Mouse (Mus musculus) adrenal gland, postnatal 25 days (tissue): ENCODE results near the gene Magi2. TPM values are rescaled to one million over a fixed set of nuclear protein-coding genes. Genes with fewer than 3 reads are reported as not detected.

Experiments
- DNase-seq: peaks from one replicate; pipeline ENCODE4 v3.0.0; 2021; ENCODE audit warnings: mixed read lengths
- total RNA-seq: library from RNA; stranded (reverse); gene quantifications from 2 replicates; pipeline ENCODE4 v1.2.3, GENCODE M21; 2021

Gene Magi2
- total RNA-seq, 1 experiment from 2014 or later, result 12.1 TPM

- no peak for DNase-seq
Measured at GRCm38 (mm10) chr5:19746865-19747514, 520.2 kb downstream of the Magi2 start.

GRCm38 (mm10) chr5:19747631-19748030 is 520.8 kb downstream of the Magi2 start:
- DNase-seq, result no peak

- no peak for DNase-seq
Measured at GRCm38 (mm10) chr5:19779224-19779623, 552.4 kb downstream of the Magi2 start.

GRCm38 (mm10) chr5:19780076-19780475 is 553.2 kb downstream of the Magi2 start:
- DNase-seq, result no peak

- DNase-seq, result no peak
Measured at GRCm38 (mm10) chr5:19785320-19785719, 558.5 kb downstream of the Magi2 start.

GRCm38 (mm10) chr5:19787522-19788144 is 560.8 kb downstream of the Magi2 start:
- no peak for DNase-seq

GRCm38 (mm10) chr5:19803052-19803769 is 576.4 kb downstream of the Magi2 start:
- no peak for DNase-seq

- no peak for DNase-seq
Measured at GRCm38 (mm10) chr5:19822502-19822901, 595.7 kb downstream of the Magi2 start.

GRCm38 (mm10) chr5:19825943-19826342 is 599.1 kb downstream of the Magi2 start:
- no peak for DNase-seq

- DNase-seq, result no peak
Measured at GRCm38 (mm10) chr5:19829341-19829740, 602.5 kb downstream of the Magi2 start.

GRCm38 (mm10) chr5:19862854-19863253 is 636.0 kb downstream of the Magi2 start:
- no peak for DNase-seq

- no peak for DNase-seq
Measured at GRCm38 (mm10) chr5:19870406-19870805, 643.6 kb downstream of the Magi2 start.

GRCm38 (mm10) chr5:19891693-19892092 is 664.9 kb downstream of the Magi2 start:
- no peak for DNase-seq

GRCm38 (mm10) chr5:19895893-19896292 is 669.1 kb downstream of the Magi2 start:
- no peak for DNase-seq

GRCm38 (mm10) chr5:19901625-19902024 is 674.8 kb downstream of the Magi2 start:
- DNase-seq, result no peak

- DNase-seq, result no peak
Measured at GRCm38 (mm10) chr5:19906636-19907035, 679.8 kb downstream of the Magi2 start.

GRCm38 (mm10) chr5:19907381-19907982 is 680.6 kb downstream of the Magi2 start:
- no peak for DNase-seq

- DNase-seq, result no peak
Measured at GRCm38 (mm10) chr5:19907983-19908705, 681.3 kb downstream of the Magi2 start.

- DNase-seq, result no peak
Measured at GRCm38 (mm10) chr5:19908706-19909060, 681.8 kb downstream of the Magi2 start.

GRCm38 (mm10) chr5:19909071-19909470 is 682.2 kb downstream of the Magi2 start:
- DNase-seq, result no peak

GRCm38 (mm10) chr5:19909664-19910063 is 682.8 kb downstream of the Magi2 start:
- no peak for DNase-seq

GRCm38 (mm10) chr5:19932102-19932501 is 705.3 kb downstream of the Magi2 start:
- DNase-seq, result no peak
